Mouse (Mus musculus) cerebellum, postnatal 4 days (tissue): ENCODE measurements at regions not wholly inside any gene's neighbourhood (a gene's known extent, or its start where the extent isn't known, plus 50 kb on each side); places are given as distances from the start of the nearest gene placed in this dataset.
"Not testable (repeated sequence)": the region's sequence is repeated elsewhere in the genome, so short reads cannot be mapped to it uniquely, and the experiment has no call there.

ENCODE experiments used
- DNase-seq, 2 experiments: peaks; one replicate each; pipeline ENCODE4 v3.0.0; 2022; ENCODE audit warnings: low spot score in 2 of 2, mixed read lengths in 1 of 2

DNA sequence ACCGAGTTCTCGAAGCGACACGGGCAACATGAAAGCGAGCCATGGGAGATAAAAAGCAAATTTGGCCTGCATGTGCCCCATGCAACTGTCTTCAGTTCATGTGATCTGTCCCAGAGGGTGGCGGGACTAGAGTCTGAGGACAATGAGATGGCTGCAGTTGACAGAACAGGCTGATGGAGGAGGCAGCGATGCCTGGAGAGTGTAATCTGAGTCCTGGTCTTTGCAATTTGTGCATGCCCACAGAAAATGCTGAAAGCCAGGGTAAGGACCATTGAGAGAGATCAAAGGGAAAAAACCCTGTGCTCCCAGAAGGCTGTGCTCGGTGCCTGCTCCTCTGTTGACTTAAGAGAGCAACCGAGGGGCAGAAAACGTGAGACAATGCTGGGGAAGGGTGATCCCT is 624.8 kb upstream of the BB014433 start:
- no peak for DNase-seq

GRCm38 (mm10) chr8:15670298-15670697 is 624.4 kb upstream of the BB014433 start:
- DNase-seq, result no peak

DNA sequence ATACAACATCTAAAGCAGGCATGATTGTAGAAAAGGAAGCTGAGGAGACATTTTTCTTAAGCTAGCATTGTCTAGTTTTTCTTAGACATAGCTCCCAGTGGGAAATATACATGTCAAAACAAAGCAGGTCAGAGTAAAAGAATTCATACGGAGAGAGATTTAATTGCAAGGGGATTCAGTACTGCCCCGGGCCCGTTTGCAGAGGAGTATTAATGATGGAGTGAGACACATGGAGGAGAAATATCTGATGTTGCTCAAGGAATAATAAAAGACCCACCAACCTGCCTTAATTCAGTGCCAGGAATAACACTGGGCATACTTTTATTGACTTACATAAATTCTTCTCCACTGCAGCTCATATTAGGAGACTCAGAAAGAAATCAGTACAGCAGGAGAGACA is 623.6 kb upstream of the BB014433 start:
- DNase-seq, result no peak

DNA sequence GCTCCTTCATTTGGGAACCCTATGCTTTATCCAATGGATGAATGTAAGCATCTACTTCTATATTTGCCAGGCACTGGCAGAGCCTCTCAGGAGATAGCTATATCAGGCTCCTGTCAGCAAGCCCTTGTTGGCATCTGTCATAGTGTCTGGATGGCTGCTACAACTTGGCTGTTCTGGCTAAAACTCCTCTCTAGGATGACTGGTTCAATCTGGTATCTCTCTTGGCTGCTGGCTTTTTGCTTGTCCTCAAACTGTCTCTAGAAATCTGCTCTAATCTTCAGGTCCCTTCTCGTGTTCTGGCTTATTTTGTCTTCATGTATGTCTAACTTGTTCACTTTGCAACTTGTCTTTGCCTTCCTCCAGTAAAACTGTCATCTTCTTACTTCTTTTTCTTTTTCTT is 614.7 kb upstream of the BB014433 start:
- DNase-seq, result no peak

GRCm38 (mm10) chr8:15634769-15635366 is 589.0 kb upstream of the BB014433 start:
- no peak for DNase-seq

DNA sequence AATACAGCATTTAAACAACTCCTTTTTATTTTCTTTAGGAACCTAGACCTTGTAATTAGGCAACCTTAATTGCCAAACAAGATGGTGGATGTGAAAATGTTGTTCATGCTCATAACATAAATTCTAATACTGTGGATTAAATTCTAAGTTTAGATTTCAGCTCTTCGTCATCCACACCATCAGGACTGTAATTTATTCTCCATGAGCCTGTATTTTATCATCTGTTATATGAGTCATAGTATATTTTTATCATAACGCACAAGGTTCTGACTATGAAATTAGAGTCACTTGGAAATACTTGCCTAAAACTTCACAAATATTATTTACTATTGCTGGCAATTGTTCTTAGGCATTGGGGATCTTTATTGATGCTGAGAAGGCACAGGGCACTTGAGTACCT is 582.7 kb upstream of the BB014433 start:
- no peak for DNase-seq

DNA sequence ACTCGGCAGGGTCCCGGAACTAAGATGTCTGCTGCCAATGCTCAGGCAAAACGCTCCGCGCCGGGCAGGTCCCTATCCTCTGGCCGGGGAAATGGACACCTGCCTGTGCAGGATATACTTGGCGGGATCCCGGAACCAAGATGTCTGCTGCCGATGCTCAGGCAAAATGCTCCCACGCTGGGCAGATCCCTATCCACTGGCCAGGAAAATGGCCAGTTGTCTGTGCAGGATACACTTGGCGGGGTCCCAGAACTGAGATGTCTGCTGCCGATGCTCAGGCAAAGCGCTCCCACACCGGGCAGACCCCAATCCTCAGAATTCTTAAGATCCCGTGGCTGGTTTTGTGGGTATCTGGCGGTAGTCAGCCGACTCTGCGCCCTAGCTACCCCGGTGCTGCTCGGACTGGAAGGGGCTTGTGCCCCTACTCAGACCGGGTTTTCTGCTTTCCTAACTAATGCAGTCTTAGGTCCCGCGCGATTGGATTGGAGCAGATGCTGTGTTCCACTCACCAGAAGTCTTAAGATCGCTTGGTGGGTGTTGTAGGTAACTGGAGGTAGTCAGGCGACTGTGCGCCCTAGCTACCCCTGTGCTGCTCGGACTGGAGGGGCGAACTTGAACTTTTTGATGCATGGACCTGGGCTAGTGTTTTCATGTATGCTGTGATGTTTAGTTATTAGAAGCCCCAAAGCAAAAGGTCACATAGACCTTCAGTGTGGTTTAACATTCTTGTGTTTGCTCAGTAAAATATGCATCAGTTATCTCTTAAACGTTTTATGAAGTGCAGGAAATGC is 577.9 kb upstream of the BB014433 start:
- DNase-seq, result not testable (repeated sequence)

- DNase-seq, result no peak
These were observed 564.3 kb upstream of the BB014433 start for GRCm38 (mm10) chr8:15610217-15610616.

- DNase-seq, result no peak
These were observed 561.8 kb upstream of the BB014433 start for GRCm38 (mm10) chr8:15607598-15608215.

GRCm38 (mm10) chr8:15601531-15601930 is 555.7 kb upstream of the BB014433 start:
- DNase-seq, result peak; percentile 31 to 40

GRCm38 (mm10) chr8:15593106-15593505 is 547.2 kb upstream of the BB014433 start:
- no peak for DNase-seq

- DNase-seq, result no peak
These were observed 537.9 kb upstream of the BB014433 start for GRCm38 (mm10) chr8:15583782-15584181.

DNA sequence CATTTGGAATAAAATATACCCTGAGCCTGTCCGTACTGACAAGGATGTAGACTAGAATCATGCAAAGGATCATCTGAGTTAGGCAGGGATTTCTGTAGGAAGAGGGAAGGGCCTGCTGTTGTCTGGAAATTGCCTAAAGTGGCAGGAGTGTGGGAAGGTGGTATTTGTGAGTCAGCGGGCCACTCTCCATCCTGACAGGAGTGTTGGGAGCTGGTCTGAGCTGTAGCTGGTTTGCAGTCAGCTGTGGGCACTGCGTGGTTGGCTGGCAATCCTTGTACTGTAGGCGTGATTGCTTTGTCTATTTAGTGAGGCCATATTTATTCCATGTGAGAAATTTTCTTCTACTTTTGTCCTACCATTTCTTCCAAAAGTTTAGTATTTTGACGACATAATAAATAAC is 524.2 kb upstream of the BB014433 start:
- DNase-seq, result no peak

- DNase-seq, result no peak
These were observed 521.9 kb upstream of the BB014433 start for GRCm38 (mm10) chr8:15567742-15568141.

GRCm38 (mm10) chr8:15562310-15563296 is 516.7 kb upstream of the BB014433 start:
- no peak for DNase-seq

GRCm38 (mm10) chr8:15532027-15532426 is 486.1 kb upstream of the BB014433 start:
- DNase-seq, result no peak

DNA sequence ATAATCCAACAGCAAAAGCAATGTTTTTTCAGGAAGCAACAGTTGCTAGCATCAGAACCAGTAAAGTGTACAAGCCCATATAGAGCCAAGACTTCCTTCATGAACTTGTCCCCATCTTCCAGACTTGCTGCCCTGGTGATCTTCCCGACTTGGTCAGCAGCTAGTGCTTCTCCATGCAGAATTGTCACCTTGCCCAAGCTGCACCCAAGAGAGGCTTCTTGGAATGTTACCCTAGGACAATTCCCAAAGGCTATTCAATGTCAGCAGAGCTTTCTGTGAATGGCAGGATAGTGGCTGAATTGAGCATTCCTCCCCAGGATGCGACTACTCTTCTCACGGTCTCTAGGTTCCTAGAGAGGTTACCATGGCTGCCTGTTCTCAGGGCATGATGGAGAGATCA is 479.6 kb upstream of the BB014433 start:
- DNase-seq, result no peak

GRCm38 (mm10) chr8:15519896-15520295 is 474.0 kb upstream of the BB014433 start:
- DNase-seq, result not testable (repeated sequence)

GRCm38 (mm10) chr8:15500973-15501372 is 455.1 kb upstream of the BB014433 start:
- DNase-seq, result no peak

DNA sequence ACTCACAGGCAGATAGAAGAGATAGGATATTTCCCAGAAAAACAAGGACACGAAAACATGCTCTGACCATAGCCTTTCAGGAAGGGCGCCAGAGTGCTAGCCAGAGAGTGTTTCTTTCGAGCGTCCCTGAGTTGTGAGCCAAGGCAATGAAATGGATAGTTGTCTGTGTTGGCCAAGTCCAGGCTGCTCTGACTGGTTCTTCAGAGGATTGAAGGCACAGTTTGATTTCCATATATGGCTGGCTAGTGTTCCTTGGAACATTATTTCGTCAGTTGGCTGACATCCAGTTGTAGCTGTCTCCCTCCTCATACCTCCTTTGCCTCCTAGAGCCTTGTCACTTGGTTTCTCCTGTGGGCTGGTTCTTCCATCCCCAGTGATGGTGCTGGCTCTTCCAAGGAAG is 451.7 kb upstream of the BB014433 start:
- DNase-seq, result no peak

- DNase-seq, result no peak
These were observed 450.4 kb upstream of the BB014433 start for GRCm38 (mm10) chr8:15496248-15496647.

- no peak for DNase-seq
These were observed 444.9 kb upstream of the BB014433 start for GRCm38 (mm10) chr8:15490774-15491173.
